Mouse (Mus musculus): ENCODE measurements around the gene Relch. TPM values are rescaled to one million over a fixed set of nuclear protein-coding genes. Genes with fewer than 3 reads are reported as not detected.

Relch gene
- 20.1 and 21.9 TPM in 2 replicates for polyA plus RNA-seq (2015; fragmentation: Nextera tagmentation; extraction: Ambion mirVana)

DNA sequence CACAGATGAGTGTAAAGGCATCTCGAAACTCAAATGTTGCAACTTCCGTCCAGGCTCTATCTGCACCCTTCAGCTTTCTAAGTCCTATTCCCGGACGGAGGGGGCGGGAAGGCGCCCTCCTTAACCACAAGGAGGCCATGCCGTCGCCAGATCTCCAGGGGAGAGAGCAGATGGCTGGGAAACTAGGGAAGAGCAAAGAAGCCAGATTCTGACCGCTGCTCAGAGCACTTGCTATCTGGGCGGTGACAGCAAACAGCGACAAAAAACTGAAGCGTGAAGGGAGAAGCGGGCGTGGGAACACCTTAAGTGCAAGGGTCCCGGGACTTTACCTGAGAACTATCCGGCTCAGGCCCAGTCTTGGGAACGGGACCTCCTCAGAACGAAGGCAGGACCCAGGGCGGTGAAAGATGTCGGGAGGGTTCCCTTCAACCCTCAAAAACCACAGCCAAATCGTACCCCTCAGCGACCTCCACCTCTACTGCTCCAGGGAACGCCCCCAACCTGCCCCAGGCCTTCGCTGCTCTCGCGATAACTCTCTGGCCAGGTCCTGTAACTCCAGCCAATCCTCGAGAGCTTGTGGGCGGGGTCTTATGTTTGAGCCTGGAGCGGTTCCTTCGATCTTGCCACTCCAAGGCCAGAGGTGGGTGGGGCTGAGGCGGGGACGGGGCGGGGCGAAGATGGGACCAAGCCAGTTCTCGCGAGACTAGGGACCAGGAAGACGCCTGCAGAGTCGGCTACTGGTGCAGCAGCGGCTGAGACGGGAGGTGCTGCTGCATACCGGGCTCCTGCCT, at the start of gene Relch, which contains the start of gene Pign:
Relch (plus strand) TSS at position 691 of the 791 bp plus-strand sequence.
Pign (minus strand) TSS at position 507 of the 791 bp plus-strand sequence.

GRCm38 (mm10) chr1:105780457-105781364, 117.0 kb downstream of the Relch start, which contains the start of gene Tnfrsf11a:
Tnfrsf11a (plus strand) TSS chr1:105780718.

Other genes starting within 250 kb of the Relch start
- gene Pign, start 184 bp upstream of the Relch start, polyA plus RNA-seq (2015; fragmentation: Nextera tagmentation; extraction: Ambion mirVana) = 5.9 and 8.8 TPM in 2 replicates
- 1.5 and 2.0 TPM in 2 replicates for gene Tnfrsf11a, start 116.9 kb downstream of the Relch start, polyA plus RNA-seq (2015; fragmentation: Nextera tagmentation; extraction: Ambion mirVana)

Measured in spleen, postnatal 0 days (tissue).